Mouse (Mus musculus): ENCODE measurements around the gene Cst13.

GRCm38 (mm10) chr2:148875335-148875811 lies 55.5 kb downstream of the Cst13 start, which contains the start of gene Cst3:
- TF ChIP-seq POLR2A (IDR thresholded peaks at IDR 0.05; ENCODE audit: extremely low read depth, insufficient read depth, low read length): peak; percentile 93
- no peak for TF ChIP-seq CTCF (IDR thresholded peaks at IDR 0.05; ENCODE audit: extremely low read depth, insufficient read depth, low read length)
